Mouse (Mus musculus) fat pad, adult 2 months (tissue): Measurements from ENCODE around the gene Smoc1.

Source experiments
- DNase-seq: peaks from one replicate; pipeline ENCODE4 v3.0.0-alpha.2; 2011; ENCODE audit warnings: low read depth, low spot score; ENCODE audit errors: extremely low read depth

Smoc1 gene

GRCm38 (mm10) chr12:81163131-81163530, 136.5 kb downstream of the Smoc1 start:
- peak; percentile 21 for DNase-seq

GRCm38 (mm10) chr12:81163566-81163965, 137.0 kb downstream of the Smoc1 start:
- DNase-seq, result no peak

GRCm38 (mm10) chr12:81166092-81166491, 139.5 kb downstream of the Smoc1 start:
- no peak for DNase-seq

- no peak for DNase-seq
Measured at GRCm38 (mm10) chr12:81166615-81167014, 140.0 kb downstream of the Smoc1 start.

GRCm38 (mm10) chr12:81167142-81167541, 140.5 kb downstream of the Smoc1 start:
- no peak for DNase-seq

GRCm38 (mm10) chr12:81168031-81168430, 141.4 kb downstream of the Smoc1 start:
- no peak for DNase-seq

GRCm38 (mm10) chr12:81168494-81168893, 141.9 kb downstream of the Smoc1 start:
- DNase-seq, result no peak

- no peak for DNase-seq
Measured at GRCm38 (mm10) chr12:81170076-81170475, 143.5 kb downstream of the Smoc1 start.

GRCm38 (mm10) chr12:81173011-81173410, 146.4 kb downstream of the Smoc1 start:
- DNase-seq, result no peak

GRCm38 (mm10) chr12:81173893-81174292, 147.3 kb downstream of the Smoc1 start:
- DNase-seq, result no peak

- no peak for DNase-seq
Measured at GRCm38 (mm10) chr12:81175252-81175651, 148.6 kb downstream of the Smoc1 start.

GRCm38 (mm10) chr12:81182073-81182472, 155.5 kb downstream of the Smoc1 start:
- DNase-seq, result no peak

GRCm38 (mm10) chr12:81184967-81185366, 158.4 kb downstream of the Smoc1 start:
- DNase-seq, result no peak

- no peak for DNase-seq
Measured at GRCm38 (mm10) chr12:81186081-81186480, 159.5 kb downstream of the Smoc1 start.

- no peak for DNase-seq
Measured at GRCm38 (mm10) chr12:81186668-81187067, 160.1 kb downstream of the Smoc1 start.

GRCm38 (mm10) chr12:81188423-81188822, 161.8 kb downstream of the Smoc1 start:
- DNase-seq, result no peak

GRCm38 (mm10) chr12:81188996-81189395, 162.4 kb downstream of the Smoc1 start:
- no peak for DNase-seq

- DNase-seq, result no peak
Measured at GRCm38 (mm10) chr12:81189636-81190035, 163.0 kb downstream of the Smoc1 start.

GRCm38 (mm10) chr12:81193968-81194367, 167.4 kb downstream of the Smoc1 start:
- DNase-seq, result no peak

GRCm38 (mm10) chr12:81197468-81198075, 171.0 kb downstream of the Smoc1 start:
- no peak for DNase-seq

GRCm38 (mm10) chr12:81199280-81199955, 172.8 kb downstream of the Smoc1 start:
- DNase-seq, result no peak

GRCm38 (mm10) chr12:81203226-81203625, 176.6 kb downstream of the Smoc1 start:
- no peak for DNase-seq
